Mouse (Mus musculus): ENCODE results near the gene Fam196b. TPM values are rescaled to one million over a fixed set of nuclear protein-coding genes. Genes with fewer than 3 reads are reported as not detected.

Gene Fam196b
- polyA plus RNA-seq, 1 experiment from 2014 or later = 1.4 TPM

Other genes starting within 250 kb of the Fam196b start
- not detected in 2 replicates for gene 4930469K13Rik, start 216.3 kb upstream of the Fam196b start, polyA plus RNA-seq (2014; fragmentation: Nextera tagmentation; extraction: Ambion mirVana)
- not detected in 2 replicates for gene Foxi1, start 106.7 kb upstream of the Fam196b start, polyA plus RNA-seq (2014; fragmentation: Nextera tagmentation; extraction: Ambion mirVana)